Mouse (Mus musculus) embryo, embryonic 9.5 days (tissue): ENCODE measurements at regions not wholly inside any gene's neighbourhood (a gene's known extent, or its start where the extent isn't known, plus 50 kb on each side); places are given as distances from the start of the nearest gene placed in this dataset.
A peak's percentile ranks its signal among the peaks of the same experiment; 100 is the strongest.
"Not testable (repeated sequence)": the region's sequence is repeated elsewhere in the genome, so short reads cannot be mapped to it uniquely, and the experiment has no call there.

Experiments used
- DNase-seq: peaks from one replicate; pipeline ENCODE4 v3.0.0-alpha.2; 2017; ENCODE audit errors: extremely low spot score

- not testable (repeated sequence) for DNase-seq
Measured at GRCm38 (mm10) chr3:31708367-31708766, 193.9 kb upstream of the Kcnmb2 start.

- no peak for DNase-seq
Measured at GRCm38 (mm10) chr3:31741289-31741688, 161.0 kb upstream of the Kcnmb2 start.

- DNase-seq: no peak
Measured at GRCm38 (mm10) chr3:31755881-31756280, 146.4 kb upstream of the Kcnmb2 start.

- peak; percentile 1 for DNase-seq
Measured at GRCm38 (mm10) chr3:31769193-31769592, 133.1 kb upstream of the Kcnmb2 start.

DNA sequence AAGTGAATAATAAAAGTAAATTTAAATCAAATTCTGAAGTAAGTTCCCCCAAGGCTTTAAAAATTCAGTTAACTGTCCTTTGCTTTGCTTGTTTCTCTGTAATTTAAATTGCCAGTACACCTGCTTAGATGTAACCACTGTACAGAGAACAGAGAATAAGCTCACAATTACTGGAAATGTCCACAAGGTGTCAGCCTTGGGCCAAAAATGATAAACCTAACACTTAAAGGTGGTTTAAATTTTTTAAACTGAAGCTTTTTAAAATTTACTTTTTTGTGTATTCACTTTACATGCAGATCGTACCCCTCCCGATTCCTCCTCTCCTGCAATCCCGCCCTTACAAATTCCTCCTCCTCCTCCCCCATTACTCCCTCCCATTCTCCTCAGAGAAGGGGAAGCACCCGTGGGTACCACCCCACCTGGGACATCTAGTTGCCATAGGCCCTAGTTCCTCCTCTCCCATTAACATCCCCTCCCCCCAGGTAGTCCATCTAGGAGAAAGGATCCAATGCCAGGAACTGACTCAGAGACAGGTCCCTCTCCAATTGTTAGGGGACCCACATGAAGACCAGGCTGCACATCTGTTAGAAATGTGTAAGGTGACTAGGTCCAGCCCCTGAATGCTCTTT, 111.9 kb upstream of the Kcnmb2 start:
- peak; percentile 33 for DNase-seq

GRCm38 (mm10) chr3:31793466-31794040, 108.8 kb upstream of the Kcnmb2 start:
- no peak for DNase-seq

- DNase-seq: no peak
Measured at GRCm38 (mm10) chr3:31796621-31797020, 105.7 kb upstream of the Kcnmb2 start.

DNA sequence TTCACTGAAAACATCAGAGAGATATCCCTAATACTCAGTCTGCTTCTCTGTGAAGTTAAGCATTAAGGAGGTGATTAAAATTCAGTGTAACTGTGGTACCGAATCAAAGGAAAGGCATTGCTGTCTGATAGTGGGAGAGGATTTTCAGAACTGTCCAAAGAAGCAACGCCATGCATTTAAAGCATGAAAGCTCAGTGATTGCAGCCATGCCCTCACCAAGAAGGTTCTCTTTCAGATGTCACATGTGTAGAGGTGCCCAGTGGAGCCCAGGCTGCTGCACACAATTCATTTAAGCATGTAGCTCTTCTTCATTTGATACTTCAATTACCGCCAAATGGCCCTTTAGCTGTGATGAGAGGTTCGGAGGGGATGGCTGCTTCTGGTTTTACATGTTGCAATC, 103.1 kb upstream of the Kcnmb2 start:
- DNase-seq: no peak

- DNase-seq: peak; percentile 21
Measured at GRCm38 (mm10) chr3:31804038-31804437, 98.3 kb upstream of the Kcnmb2 start.

DNA sequence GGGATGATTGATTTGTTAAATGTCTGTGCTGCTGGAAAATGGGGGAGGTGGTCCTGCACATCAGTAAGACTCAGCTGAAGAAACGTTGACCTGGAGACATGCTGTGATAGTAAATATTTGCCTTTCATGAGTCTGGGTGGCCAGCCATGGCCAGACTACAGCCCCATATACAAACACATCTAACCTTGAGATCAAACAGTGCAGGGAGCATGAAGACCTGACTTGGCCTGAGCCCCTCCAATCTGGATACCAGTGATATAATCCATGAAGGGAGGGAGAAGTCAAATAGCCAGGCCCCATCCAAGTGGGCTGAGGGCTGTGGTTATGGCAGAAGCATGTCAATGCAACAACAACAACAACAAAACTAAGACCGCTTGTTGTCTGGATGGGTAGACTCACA, 94.6 kb upstream of the Kcnmb2 start:
- DNase-seq: peak; percentile 5

DNA sequence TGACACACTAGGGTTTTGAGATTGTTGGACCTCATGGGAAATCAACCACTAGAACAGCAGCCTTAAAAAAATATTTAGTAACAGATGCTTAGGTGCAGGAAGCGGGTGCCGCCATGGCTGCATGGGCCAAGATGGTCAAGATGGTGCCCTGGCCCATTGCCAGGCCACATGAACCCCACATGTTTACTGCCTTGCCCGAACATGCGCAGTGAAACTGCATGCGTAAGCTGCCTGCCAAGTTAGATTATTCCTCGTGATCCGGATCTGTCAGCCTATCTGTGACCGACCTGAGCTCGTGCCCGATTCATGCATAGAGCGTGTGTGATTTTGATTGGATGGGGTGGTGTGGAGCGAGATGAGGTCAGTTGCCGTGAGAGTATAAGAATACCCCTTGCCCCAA, 93.2 kb upstream of the Kcnmb2 start:
- not testable (repeated sequence) for DNase-seq

DNA sequence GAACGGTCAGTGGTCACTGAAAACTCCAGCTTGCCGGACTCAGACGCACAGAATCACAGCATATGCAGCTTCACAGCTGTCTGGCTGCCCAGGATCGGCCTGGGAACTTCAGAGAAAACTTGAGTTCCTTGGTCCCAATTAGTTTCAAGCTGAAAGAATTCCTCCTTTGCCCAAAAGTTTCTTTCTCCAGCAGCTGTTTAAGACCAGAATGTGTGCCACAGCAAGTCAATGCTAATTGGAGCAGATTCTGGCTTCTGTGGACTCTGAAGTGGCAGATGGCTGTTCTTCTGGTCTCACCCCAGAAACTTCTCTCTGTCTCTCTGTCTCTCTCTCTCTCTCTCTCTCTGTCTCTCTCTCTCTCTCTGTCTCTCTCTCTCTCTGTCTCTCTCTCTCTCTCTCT, 91.1 kb upstream of the Kcnmb2 start:
- DNase-seq: no peak

GRCm38 (mm10) chr3:31831913-31832312, 70.4 kb upstream of the Kcnmb2 start:
- no peak for DNase-seq

GRCm38 (mm10) chr3:31841253-31841652, 61.1 kb upstream of the Kcnmb2 start:
- no peak for DNase-seq

DNA sequence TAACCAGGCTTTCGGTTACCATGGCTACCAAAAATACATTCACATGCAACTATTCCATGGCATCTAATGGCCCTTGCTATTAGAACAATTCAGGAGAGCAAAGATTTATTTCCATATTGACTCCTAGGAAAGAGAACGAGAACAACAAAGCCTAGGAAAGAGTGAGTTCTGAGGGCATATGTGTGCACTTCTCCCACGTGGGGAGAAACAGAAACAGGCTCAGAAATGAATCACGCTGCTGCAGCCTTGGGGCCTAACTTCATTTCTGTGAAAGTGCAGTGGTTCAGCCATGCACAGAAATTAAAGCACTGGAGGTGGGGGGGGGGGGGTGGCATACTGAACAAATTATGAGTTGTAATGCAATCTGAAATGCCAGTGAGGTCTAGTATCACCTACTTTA, 55.2 kb upstream of the Kcnmb2 start:
- DNase-seq: no peak
